Mouse (Mus musculus) liver, postnatal 0 days (tissue): ENCODE results near the gene Cfap46.

Experiments used
- CTCF ChIP-seq: sonication (generic); IDR thresholded peaks from 2 replicates; pipeline ENCODE4 v1.5.1; 2016; ENCODE audit warnings: antibody characterized with exemption, low read depth
- EP300 ChIP-seq: IDR thresholded peaks from 2 replicates; pipeline ENCODE4 v1.6.1; 2016; ENCODE audit warnings: antibody characterized with exemption, low read depth, mild to moderate bottlenecking

GRCm38 (mm10) chr7:139556746-139557526 is 126.7 kb downstream of the Cfap46 start:
- TF ChIP-seq CTCF (no peak), EP300 (no peak)
